In the genomic region with DNA sequence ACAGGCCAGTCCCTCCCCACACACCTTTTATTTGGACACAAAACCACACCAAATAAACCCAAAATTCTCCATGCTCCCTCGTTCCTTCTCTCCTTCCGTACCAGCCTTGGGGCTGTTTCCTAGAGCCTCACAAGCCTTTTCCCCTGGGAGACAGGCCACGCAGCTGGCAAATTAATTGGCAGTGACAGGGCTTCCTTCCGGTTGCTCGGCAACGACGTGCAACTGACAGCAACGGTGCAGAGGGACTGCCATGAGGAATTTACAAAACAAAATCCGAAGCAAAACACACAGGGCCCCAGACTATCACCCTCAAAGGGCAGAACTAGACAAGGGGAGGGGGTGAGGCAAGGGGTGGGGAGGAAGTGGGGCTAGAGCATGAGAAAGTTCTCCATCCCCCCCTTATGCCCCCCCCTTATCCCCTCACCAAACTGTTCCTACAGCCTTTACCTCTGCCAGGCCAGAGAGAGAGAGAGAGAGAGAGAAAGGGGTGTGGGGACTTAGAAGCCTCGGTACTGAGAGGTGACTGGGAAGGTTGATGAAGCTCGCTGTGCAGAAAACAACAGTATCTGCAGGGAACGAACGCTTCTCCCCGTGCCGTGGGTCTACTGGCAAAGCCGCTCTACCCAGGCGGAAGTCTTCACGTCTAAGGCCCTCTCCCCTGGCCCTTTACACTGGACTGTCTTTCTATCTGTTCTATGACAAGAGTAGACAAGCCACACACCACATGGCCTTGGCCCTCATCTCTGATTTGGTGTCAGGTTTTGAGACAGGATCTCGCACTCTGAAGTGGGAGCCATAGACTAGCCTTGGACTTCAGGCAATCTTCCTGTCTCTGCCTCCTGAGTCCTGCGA, we compare ENCODE assay signal across 9 mouse cellular contexts.
A peak's percentile ranks its signal among the peaks of the same experiment; 100 is the strongest.
DNase-seq lines count a peak whose midpoint lies in the region; ATAC-seq lines count a peak whose summit lies in the region.
"Had no signal": no experiment of that assay in that cellular context is flagged by ENCODE, and none has a peak within 500 bp of the region (broad histone marks: within the 10 kb centered on the region; RNA-seq: fewer than 3 reads in every experiment).

No protein-coding gene starts in this region.

- ATAC-seq in heart, embryonic 12.5 days (ENCODE audit: insufficient number of reproducible peaks, low FRiP score): no peak
- ATAC-seq in heart, embryonic 11.5 days (replicated peaks; ENCODE audit: insufficient number of reproducible peaks, low FRiP score, low TSS enrichment): no peak
- ATAC-seq in embryonic facial prominence, embryonic 12.5 days (ENCODE audit: insufficient number of reproducible peaks, insufficient read depth, low FRiP score, low TSS enrichment): peak; percentile 11; the same call in 1 of the 2 replicates
- ATAC-seq in hindbrain, embryonic 14.5 days (ENCODE audit: low FRiP score): peak; percentile 79
- ATAC-seq in midbrain, embryonic 15.5 days (replicated peaks): peak; percentile 86
- ATAC-seq in CD4-positive, CD25-positive, alpha-beta regulatory T cell, adult 4 months: no peak

- WGBS in heart, embryonic 12.5 days: 42% methylated on average over 20 of the region's 20 CpGs
- 39% methylated on average over 20 of the region's 20 CpGs for whole genome bisulfite sequencing in heart, embryonic 11.5 days (ENCODE audit: insufficient replicate concordance)
- WGBS in embryonic facial prominence, embryonic 12.5 days: 32% methylated on average over 20 of the region's 20 CpGs
- 18% methylated on average over 20 of the region's 20 CpGs for WGBS in hindbrain, embryonic 14.5 days
- 14% methylated on average over 20 of the region's 20 CpGs for WGBS in midbrain, embryonic 15.5 days

- H3K27ac ChIP-seq in heart, embryonic 12.5 days (ENCODE audit: poor library complexity, severe bottlenecking): no peak overlapping the region
- no peak overlapping the region for H3K27ac ChIP-seq in heart, embryonic 11.5 days (ENCODE audit: low read depth, low read length)
- 0 out of 2 replicates have a peak overlapping the region, but pooled peaks have one; percentile 7 for H3K27ac ChIP-seq in embryonic facial prominence, embryonic 12.5 days
- H3K27ac ChIP-seq in hindbrain, embryonic 14.5 days: peak overlapping the region; percentile 77
- peak overlapping the region; percentile 76 for H3K27ac ChIP-seq in midbrain, embryonic 15.5 days

- H3K9me3 ChIP-seq in heart, embryonic 12.5 days (replicated peaks): no peaks in the 10 kb centered on the region
- no peaks in the 10 kb centered on the region for H3K9me3 ChIP-seq in heart, embryonic 11.5 days (replicated peaks; ENCODE audit: control insufficient read depth, low read length)
- H3K9me3 ChIP-seq in embryonic facial prominence, embryonic 12.5 days: no peaks in the 10 kb centered on the region
- H3K9me3 ChIP-seq in hindbrain, embryonic 14.5 days (ENCODE audit: control insufficient read depth, low read length): no peaks in the 10 kb centered on the region
- H3K9me3 ChIP-seq in midbrain, embryonic 15.5 days: no peaks in the 10 kb centered on the region

- H3K36me3 ChIP-seq in heart, embryonic 12.5 days: no peaks in the 10 kb centered on the region
- H3K36me3 ChIP-seq in heart, embryonic 11.5 days (ENCODE audit: control insufficient read depth, insufficient read depth, low read length): no peaks in the 10 kb centered on the region
- H3K36me3 ChIP-seq in embryonic facial prominence, embryonic 12.5 days: no peaks in the 10 kb centered on the region
- no peaks in the 10 kb centered on the region for H3K36me3 ChIP-seq in hindbrain, embryonic 14.5 days (replicated peaks; ENCODE audit: control insufficient read depth, insufficient read depth)
- H3K36me3 ChIP-seq in midbrain, embryonic 15.5 days (replicated peaks): no peaks in the 10 kb centered on the region
- H3K36me3 ChIP-seq: G1E had no signal

- DNase-seq in hindbrain, embryonic 14.5 days (ENCODE audit: low spot score): peak; percentile 86
- peak; percentile 48 to 52 for DNase-seq in layer of hippocampus, postnatal 25 days (ENCODE audit: extremely low spot score in 1 of 2, low spot score in 1 of 2)
- no peak for DNase-seq in urinary bladder, adult 18-20 months (ENCODE audit: low spot score in 2 of 2)

- peaks cover 20% of the 10 kb centered on the region for H3K4me1 ChIP-seq in heart, embryonic 12.5 days (replicated peaks)
- peaks cover 13% of the 10 kb centered on the region for H3K4me1 ChIP-seq in heart, embryonic 11.5 days (ENCODE audit: control insufficient read depth, insufficient read depth, low read length)
- H3K4me1 ChIP-seq in embryonic facial prominence, embryonic 12.5 days: peaks cover 28% of the 10 kb centered on the region
- peaks cover 23% of the 10 kb centered on the region for H3K4me1 ChIP-seq in hindbrain, embryonic 14.5 days (replicated peaks; ENCODE audit: control insufficient read depth, insufficient read depth, low read length)
- peaks cover 30% of the 10 kb centered on the region for H3K4me1 ChIP-seq in midbrain, embryonic 15.5 days

- H3K4me3 ChIP-seq in heart, embryonic 12.5 days: no peak overlapping the region
- H3K4me3 ChIP-seq in heart, embryonic 11.5 days (ENCODE audit: low read depth, low read length): no peak overlapping the region
- no peak overlapping the region for H3K4me3 ChIP-seq in embryonic facial prominence, embryonic 12.5 days
- no peak overlapping the region for H3K4me3 ChIP-seq in hindbrain, embryonic 14.5 days (replicated peaks; ENCODE audit: low read length)
- no peak overlapping the region for H3K4me3 ChIP-seq in midbrain, embryonic 15.5 days

- 0 out of 2 replicates have a peak overlapping the region, but pooled peaks have one; percentile 11 for H3K4me2 ChIP-seq in heart, embryonic 12.5 days
- H3K4me2 ChIP-seq in heart, embryonic 11.5 days: no peak overlapping the region
- H3K4me2 ChIP-seq in embryonic facial prominence, embryonic 12.5 days (replicated peaks): peak overlapping the region; percentile 3; the same call in 1 of the 2 replicates
- H3K4me2 ChIP-seq in hindbrain, embryonic 14.5 days (replicated peaks): peak overlapping the region; percentile 21
- peak overlapping the region; percentile 37 for H3K4me2 ChIP-seq in midbrain, embryonic 15.5 days

- no peaks in the 10 kb centered on the region for H3K27me3 ChIP-seq in heart, embryonic 12.5 days (replicated peaks)
- no peaks in the 10 kb centered on the region for H3K27me3 ChIP-seq in heart, embryonic 11.5 days (ENCODE audit: control insufficient read depth, insufficient read depth, low read length)
- no peaks in the 10 kb centered on the region for H3K27me3 ChIP-seq in embryonic facial prominence, embryonic 12.5 days
- H3K27me3 ChIP-seq in hindbrain, embryonic 14.5 days (ENCODE audit: control insufficient read depth, insufficient read depth, low read length): no peaks in the 10 kb centered on the region
- H3K27me3 ChIP-seq in midbrain, embryonic 15.5 days (replicated peaks): no peaks in the 10 kb centered on the region

- no peak overlapping the region; the same call in 1 of the 2 replicates for H3K9ac ChIP-seq in heart, embryonic 12.5 days
- no peak overlapping the region for H3K9ac ChIP-seq in heart, embryonic 11.5 days (ENCODE audit: low read depth, low read length)
- H3K9ac ChIP-seq in embryonic facial prominence, embryonic 12.5 days: no peak overlapping the region
- H3K9ac ChIP-seq in hindbrain, embryonic 14.5 days: no peak overlapping the region
- no peak overlapping the region for H3K9ac ChIP-seq in midbrain, embryonic 15.5 days

Comparison
In these comparisons a context has a peak if more than half of its experiments do, and no peak if none do; other contexts are left out.
1. ATAC-seq: peak in embryonic facial prominence, embryonic 12.5 days (single experiment), hindbrain, embryonic 14.5 days (single experiment) and midbrain, embryonic 15.5 days (single experiment); none in heart, embryonic 12.5 days (single experiment), heart, embryonic 11.5 days (single experiment) and CD4-positive, CD25-positive, alpha-beta regulatory T cell, adult 4 months (single experiment).
2. H3K27ac ChIP-seq: peak in embryonic facial prominence, embryonic 12.5 days (single experiment), hindbrain, embryonic 14.5 days (single experiment) and midbrain, embryonic 15.5 days (single experiment); none in heart, embryonic 12.5 days (single experiment) and heart, embryonic 11.5 days (single experiment).
3. DNase-seq: peak in hindbrain, embryonic 14.5 days (single experiment) and layer of hippocampus, postnatal 25 days (2 of 2); none in urinary bladder, adult 18-20 months (0 of 2).